Mouse (Mus musculus) 3T3-L1 (cell line): Measurements from ENCODE around the gene Ear14.
"Not testable (repeated sequence)": the region's sequence is repeated elsewhere in the genome, so short reads cannot be mapped to it uniquely, and the experiment has no call there.

Experiments
- DNase-seq: peaks from one replicate; pipeline ENCODE4 v3.0.0-alpha.2; 2015; ENCODE audit warnings: low read depth, low spot score

Ear14 gene

GRCm38 (mm10) chr14:51203115-51203514 lies at the start of gene Ear14:
TSS of gene Ear14 (plus strand) at chr14:51203391.
- no peak for DNase-seq

- DNase-seq, result no peak
These were observed 47.0 kb upstream of the Ear14 start for GRCm38 (mm10) chr14:51156056-51156735.

DNA sequence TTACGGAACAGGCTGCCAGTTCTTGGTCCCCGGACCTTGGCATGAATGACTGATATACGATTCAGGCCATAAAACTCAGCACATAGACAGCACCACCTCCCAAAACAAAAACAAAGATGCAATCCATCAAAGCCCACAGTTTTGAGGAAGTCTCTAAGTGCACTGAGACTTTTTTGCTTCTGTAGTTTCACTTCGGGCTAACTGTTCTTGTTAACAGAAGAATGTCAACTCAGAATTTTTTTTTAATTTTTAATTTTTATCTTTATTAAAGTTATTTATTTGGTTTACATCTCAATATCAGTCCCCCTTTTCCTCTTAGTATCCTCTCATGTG lies 46.5 kb upstream of the Ear14 start:
- no peak for DNase-seq

DNA sequence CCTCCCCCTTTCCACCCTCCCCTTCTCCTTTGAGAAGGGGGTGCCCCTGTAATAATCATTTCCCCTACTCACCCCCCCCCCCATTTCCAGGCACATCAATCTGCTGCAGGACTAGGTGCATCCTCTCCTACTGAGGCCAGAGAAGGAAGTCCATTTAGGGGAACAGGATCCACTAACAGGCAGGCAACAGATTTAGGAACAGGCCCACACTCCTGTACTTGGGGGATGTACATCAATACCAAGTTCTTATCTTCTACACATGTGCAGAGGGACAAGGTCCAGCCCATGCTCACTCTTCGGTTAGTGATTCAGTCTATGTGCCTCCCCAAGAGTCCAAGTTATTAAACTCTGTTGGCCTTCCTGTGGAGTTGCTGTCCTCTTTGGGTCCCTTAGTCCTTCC lies 46.1 kb upstream of the Ear14 start:
- no peak for DNase-seq

- not testable (repeated sequence) for DNase-seq
These were observed 41.2 kb upstream of the Ear14 start, which contains the start of gene Rnase2b for GRCm38 (mm10) chr14:51161976-51162375. TSS of gene Rnase2b (plus strand) at chr14:51162260.

- not testable (repeated sequence) for DNase-seq
These were observed 39.9 kb upstream of the Ear14 start for GRCm38 (mm10) chr14:51163323-51163722.

DNA sequence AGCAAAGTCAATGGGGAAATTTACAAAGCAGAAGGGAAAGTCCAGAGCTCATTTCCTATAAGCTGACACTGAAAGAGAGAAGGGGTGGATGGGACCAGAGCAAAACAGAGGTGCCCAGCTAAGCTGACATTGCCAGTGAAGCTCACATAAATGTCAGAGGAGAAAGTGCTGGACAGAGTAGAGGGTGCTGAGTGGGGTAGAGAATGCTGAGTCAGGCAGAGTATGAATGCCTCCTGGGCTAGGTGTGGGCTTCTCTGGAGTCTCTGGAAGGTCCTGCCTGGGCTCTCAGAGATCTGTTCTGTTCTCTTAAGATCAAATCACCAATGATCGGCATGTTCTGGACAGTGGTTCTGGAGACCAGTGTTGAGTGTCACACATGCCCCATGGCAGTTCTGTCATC lies 37.8 kb upstream of the Ear14 start:
- DNase-seq, result no peak

DNA sequence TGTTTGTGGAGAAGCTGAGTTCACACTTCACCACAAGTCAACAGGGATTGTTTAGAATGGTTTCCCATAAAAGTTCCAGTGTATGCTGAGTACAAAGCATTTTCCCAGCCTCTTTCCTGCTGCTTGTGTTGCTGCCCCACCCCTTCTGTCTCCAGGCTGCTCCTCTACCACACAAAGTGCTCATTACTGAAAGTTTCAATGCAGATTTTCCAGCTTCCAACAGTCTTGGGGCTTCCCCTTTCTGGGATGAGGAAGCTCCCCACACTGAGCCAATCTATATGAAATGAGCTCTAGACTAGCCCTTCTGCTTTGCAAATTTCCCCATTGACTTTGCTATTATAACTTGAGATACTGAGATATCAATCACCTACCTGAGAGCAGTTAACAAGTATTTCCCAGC lies 37.1 kb upstream of the Ear14 start:
- no peak for DNase-seq

DNA sequence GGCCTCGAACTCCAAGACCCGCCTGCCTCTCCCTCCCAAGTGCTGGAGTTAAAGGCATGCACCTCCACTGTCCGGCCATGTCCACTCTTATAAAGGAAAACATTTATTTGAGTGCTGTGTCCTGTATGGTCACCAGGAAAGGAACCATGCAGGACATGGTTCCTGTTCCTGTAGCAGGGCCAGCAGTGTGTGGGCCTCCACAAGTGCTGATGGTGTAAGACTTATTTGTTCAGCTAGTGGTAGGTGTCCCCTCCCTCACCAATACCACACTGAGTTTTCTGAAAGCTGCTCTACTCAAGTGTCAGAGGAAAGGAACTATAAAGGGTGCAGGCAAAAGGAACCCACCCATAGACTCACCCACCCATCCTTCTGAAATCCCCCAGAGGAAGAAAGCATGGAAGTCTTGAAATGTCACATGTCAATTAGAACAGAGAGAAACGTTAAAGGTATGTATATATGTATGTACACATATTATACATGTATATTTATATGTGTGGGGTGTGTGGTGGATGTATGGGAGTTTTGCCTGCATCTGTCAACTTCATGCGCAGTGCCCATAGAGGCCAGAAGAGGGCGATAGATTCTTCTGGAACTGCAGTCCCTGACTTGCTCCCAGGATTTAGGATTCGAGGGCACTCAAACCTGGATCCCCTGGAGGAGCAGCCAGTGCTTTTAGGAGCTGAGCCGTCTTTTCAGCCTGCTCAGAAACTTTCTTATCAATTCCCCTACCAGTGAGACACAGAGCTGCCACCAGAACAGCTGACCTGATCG lies 30.9 kb upstream of the Ear14 start:
- DNase-seq, result peak; percentile 74

GRCm38 (mm10) chr14:51172947-51173346 lies 30.2 kb upstream of the Ear14 start:
- not testable (repeated sequence) for DNase-seq

- DNase-seq, result no peak
These were observed 29.3 kb upstream of the Ear14 start for GRCm38 (mm10) chr14:51173843-51174242.

- DNase-seq, result not testable (repeated sequence)
These were observed 22.1 kb upstream of the Ear14 start for GRCm38 (mm10) chr14:51181051-51181450.

DNA sequence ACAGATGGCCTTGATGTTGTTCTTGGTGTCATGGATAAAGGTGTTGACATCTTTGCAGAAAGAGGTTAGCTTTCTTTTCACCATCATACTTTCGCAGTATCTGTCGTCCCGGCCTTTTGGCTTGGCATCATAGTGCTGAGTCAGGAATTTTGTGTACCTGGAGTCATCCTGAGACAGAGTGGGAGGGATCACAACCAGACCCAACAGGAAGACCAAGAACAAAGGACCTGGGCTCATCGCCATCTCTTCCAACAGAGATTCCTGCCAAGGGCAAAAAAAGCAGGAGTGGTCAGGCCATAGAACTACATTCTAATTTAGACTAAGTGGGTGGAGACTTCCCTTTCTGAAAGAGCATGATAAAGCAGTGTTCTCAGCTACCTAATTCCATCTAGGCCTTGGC lies 7.5 kb upstream of the Ear14 start:
- no peak for DNase-seq

- DNase-seq, result peak; percentile 70
These were observed 3.8 kb upstream of the Ear14 start, which contains the start of gene Ang2 for GRCm38 (mm10) chr14:51199098-51200023. TSS of gene Ang2 (minus strand) at chr14:51199148.

- peak; percentile 82 for DNase-seq
These were observed 3.1 kb upstream of the Ear14 start for GRCm38 (mm10) chr14:51200054-51200453.

DNA sequence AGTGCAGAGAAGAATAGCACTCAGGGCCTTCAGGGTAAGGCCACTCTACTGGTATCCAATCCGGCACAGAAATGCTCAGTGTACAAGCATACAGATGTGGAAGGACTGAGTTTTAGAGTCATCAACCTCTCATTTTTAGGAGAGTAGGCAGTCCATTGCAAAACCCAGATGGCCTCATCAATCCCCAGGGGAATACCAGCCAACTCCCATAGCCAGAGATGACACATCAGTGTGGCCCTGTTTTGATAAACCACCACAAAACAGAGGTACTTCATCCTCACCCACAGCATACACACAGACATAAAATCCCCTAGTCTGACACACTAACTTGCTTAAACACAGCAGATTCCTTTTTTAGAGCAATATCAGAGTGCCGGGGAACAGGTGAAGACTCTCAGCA lies 2.7 kb upstream of the Ear14 start:
- DNase-seq, result peak; percentile 77

GRCm38 (mm10) chr14:51220075-51220474 lies 16.9 kb downstream of the Ear14 start:
- DNase-seq, result not testable (repeated sequence)

- DNase-seq, result not testable (repeated sequence)
These were observed 26.5 kb downstream of the Ear14 start for GRCm38 (mm10) chr14:51229657-51230056.

DNA sequence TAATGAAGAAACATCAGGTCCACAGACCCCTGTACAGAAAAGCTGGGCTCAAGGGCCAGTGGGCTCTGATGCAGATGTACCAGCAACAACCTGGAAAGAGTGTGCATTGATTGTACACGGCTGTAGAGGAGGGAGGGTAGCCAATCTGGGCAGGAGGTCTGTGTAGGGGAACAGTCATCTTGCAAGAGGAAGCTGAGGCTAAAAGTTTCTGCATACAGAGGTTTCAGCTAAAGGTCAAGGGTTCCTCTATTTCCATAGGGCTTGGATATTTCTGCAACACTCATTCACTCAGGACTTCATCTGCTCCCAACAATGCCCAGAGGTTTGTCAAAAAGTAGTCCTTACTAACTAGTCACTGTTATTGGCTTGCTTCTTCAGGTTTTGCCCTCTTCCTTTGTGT lies 34.3 kb downstream of the Ear14 start:
- DNase-seq, result not testable (repeated sequence)

GRCm38 (mm10) chr14:51240899-51241298 lies 37.7 kb downstream of the Ear14 start:
- peak; percentile 84 for DNase-seq

GRCm38 (mm10) chr14:51247736-51248135 lies 44.5 kb downstream of the Ear14 start:
- DNase-seq, result no peak

GRCm38 (mm10) chr14:51250348-51250747 lies 47.2 kb downstream of the Ear14 start:
- no peak for DNase-seq
